Mouse (Mus musculus) right cerebral cortex, postnatal 25 days (tissue): ENCODE data around the gene Prcp.

Experiments
- DNase-seq: peaks from one replicate; pipeline ENCODE4 v3.0.0; 2022

Prcp gene

GRCm38 (mm10) chr7:92874116-92874675, at the start of gene Prcp, which contains the start of gene Ddias:
TSS of gene Prcp (plus strand) at chr7:92874470.
TSS of gene Ddias (minus strand) at chr7:92874247.
- peak; percentile 89 for DNase-seq

DNA sequence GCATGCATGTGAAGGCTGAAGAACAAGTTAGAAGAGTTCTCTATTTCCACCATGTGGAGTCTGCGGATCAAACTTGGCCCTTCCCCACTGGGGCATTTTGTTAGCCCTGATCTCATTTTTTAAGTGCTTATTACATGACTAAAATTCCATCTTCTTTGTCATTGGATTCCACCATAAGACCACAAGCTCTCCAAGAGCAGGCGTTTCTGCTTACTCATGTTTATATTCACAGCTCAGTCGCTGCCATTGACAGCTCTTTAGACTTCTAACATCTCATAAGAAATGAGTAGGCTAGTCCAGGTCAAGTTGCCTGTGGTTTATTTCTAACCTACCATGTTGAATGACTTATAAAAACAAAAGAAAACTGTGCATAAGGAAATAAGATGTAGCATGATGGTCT, 48.0 kb upstream of the Prcp start:
- no peak for DNase-seq

GRCm38 (mm10) chr7:92827981-92828380, 46.3 kb upstream of the Prcp start:
- DNase-seq, result no peak

- DNase-seq, result no peak
Observed at GRCm38 (mm10) chr7:92832395-92832794, 41.9 kb upstream of the Prcp start.

- no peak for DNase-seq
Observed at GRCm38 (mm10) chr7:92834391-92834790, 39.9 kb upstream of the Prcp start.

DNA sequence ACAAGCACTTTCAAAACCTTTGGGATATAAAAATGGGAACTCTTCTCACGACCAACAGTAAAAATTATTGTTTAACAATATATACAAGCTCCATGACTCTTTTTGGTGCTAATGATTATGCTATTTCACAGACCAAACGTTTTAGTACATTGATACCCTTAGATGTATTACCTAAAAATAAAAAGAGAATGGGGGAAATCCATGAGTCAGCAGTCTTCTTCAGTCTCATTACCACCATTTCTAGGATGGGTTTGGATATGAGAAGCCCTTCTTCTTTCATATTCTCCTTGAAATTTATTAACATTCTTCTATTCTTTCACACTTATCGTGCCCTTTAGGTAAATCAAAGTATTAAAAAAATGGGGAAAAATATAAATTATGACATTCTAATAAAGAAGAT, 37.8 kb upstream of the Prcp start:
- DNase-seq, result no peak

DNA sequence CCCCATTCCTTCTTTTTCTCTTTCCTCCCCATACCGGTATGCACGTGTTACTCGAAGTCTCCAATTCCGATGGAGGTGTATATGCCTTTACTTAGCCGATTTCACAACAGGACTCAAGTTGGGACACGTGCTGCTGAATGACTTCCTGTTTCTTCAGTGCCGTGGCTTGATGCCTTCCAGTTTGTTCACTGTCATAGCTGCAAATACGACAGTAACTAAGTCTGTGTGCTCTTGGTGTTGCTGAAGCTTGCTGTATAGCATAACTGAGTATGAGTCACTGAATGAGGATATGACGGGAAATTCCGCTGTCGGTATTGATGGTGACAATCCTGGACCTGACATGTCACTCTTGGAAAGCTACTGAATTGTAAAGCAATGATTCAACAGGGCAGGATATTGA, 37.0 kb upstream of the Prcp start:
- no peak for DNase-seq

DNA sequence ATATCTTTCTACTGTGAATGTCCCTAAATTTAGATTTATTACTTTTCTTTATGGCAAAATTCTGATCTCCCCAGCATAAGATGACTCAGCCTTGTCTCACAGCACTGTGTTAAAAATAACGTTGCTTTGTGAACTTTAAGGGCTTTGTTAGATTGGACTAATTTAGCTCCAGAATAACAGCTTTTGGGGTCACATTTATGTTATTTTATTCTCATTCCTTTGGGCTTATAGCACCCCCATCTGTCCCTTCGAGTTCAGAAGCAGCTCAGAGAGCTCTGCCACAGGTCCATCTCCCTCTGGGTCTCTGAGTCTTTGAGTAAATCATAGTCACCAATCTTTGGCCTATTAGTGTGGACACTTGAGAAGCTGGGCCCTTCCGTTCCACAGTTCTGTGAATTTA, 36.4 kb upstream of the Prcp start:
- no peak for DNase-seq

GRCm38 (mm10) chr7:92842254-92842653, 32.0 kb upstream of the Prcp start:
- no peak for DNase-seq

DNA sequence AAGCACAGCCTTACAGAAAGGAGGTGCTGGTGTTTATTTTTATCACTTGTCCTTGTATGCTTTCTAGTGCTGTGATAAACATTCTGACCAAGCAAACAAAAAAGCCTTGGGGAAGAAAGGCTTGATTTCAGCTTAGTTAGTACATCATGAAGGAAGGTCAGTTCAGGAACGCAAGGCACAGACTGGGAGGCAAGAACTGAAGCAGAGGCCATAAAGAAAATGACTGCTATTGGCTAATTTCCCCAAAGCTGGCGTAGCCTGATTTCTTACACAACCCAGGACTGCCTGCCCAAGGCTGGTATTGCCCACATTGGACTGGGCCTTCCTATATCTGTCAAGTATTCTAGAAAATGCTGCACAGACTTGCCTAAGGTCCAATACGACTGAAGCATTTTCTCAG, 26.0 kb upstream of the Prcp start:
- no peak for DNase-seq

GRCm38 (mm10) chr7:92866526-92866925, 7.7 kb upstream of the Prcp start:
- DNase-seq, result no peak

GRCm38 (mm10) chr7:92870161-92870560, 4.1 kb upstream of the Prcp start:
- no peak for DNase-seq

DNA sequence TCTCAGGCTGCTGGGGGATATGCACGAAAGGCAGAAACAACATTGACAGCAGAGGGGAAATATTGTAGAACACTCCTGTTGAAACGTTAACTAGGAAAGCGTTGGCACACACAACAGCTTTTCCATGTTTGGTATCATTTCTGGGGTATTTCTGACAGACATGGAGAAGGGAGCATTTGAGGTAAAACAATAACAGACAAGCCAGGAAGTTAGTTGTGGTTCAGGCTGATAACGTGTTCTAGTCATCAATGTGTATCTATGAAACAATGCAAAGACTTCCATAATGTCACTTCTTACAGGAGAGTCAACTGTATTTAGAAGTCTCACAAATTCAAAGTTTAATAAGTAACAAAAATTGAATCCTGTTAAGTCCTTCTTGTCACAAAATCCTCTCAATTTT, 2.7 kb upstream of the Prcp start:
- DNase-seq, result no peak

DNA sequence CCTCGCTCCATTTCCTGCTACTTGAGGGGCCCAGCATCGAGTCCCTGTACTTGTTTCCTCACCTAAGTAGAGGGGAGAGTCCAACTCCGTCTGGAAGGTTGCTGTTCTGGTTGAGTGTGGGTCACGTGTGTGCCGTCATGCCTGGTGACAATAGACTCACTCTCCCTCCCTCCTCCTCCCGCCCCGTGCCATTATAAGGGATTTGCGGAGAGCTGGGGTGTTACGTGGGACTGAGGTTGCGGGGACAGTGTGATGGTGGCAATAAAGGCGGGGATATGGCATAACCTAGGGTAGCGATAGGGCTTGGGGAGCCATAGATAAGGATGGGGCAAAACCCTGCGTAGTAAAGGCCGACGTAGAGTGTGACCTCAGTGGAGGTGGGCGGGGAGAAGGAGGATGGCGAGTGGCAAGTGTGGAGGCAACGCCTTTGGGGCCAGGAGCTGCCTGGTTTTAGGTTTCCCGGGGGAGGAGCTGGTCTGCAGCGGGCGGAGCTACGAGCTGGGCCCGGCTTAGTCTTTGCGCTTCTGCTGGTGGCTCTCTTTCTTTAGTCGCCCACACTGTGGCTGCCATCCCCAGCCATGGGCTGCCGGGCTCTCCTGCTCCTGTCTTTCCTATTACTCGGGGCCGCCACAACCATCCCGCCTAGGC, 615 bp downstream of the Prcp start:
- peak; percentile 89 for DNase-seq

- no peak for DNase-seq
Observed at GRCm38 (mm10) chr7:92876066-92876465, 1.8 kb downstream of the Prcp start.

DNA sequence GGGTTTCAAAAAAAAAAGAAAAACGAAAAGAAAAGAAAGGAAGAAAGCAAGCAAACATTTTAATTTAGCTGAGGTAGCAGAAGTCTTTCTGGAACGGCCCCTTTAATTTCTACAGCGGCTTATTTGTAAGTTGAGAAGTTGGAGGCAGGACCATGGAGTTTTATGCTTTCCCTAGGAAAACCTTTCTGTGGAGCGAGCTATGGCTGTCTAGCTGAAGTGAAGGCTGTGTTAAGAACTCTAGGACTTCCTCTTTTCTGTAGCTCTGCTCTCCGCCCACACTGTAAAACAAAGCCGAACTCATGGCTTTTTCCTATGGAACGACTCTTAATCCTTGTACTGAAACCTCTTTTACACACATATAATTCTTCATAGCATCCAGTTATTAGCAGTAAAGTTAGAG, 2.3 kb downstream of the Prcp start:
- DNase-seq, result no peak

GRCm38 (mm10) chr7:92878575-92879285, 4.5 kb downstream of the Prcp start:
- DNase-seq, result no peak

- DNase-seq, result no peak
Observed at GRCm38 (mm10) chr7:92883850-92884716, 9.8 kb downstream of the Prcp start.

DNA sequence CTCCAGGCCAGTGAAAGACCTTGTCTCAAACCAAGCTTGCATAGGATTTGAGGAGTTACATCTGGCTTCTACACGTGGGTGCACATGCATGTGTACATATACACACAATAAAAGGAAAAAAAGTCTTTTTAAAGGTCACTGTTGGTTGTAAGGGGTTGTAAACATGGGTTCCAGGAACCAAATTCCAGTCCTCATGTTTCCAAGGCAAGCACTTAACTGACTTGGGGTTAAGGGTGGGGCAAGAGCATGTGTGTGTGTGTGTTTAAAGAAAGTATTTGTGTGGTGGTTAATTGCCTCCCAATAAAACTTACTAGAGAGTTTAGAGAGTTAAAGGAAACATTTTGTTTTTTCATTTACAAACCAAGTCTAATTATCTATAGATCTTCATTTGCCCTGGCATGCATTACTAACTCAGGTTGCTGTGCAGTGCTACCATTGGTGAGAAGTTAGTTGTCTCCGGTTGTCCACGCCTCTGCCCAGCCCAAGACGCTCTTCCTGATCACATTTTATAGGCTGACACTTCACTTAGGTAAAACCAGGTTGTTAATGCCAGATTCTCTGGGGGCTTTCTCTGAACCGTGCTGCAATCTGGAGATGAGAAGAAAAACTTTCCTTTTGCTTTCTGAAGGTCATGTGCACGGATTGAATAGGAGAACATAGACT, 10.9 kb downstream of the Prcp start:
- no peak for DNase-seq

GRCm38 (mm10) chr7:92886801-92887200, 12.5 kb downstream of the Prcp start:
- DNase-seq, result no peak

GRCm38 (mm10) chr7:92887230-92887629, 13.0 kb downstream of the Prcp start:
- no peak for DNase-seq

GRCm38 (mm10) chr7:92890211-92890610, 15.9 kb downstream of the Prcp start:
- DNase-seq, result no peak
